Mouse (Mus musculus): Measurements from ENCODE around the gene Coq10b. TPM values are rescaled to one million over a fixed set of nuclear protein-coding genes. Genes with fewer than 3 reads are reported as not detected.

Coq10b gene
- total and polyA plus RNA-seq, 3 experiments = 4.7 to 50.3 (median 48.2) TPM

- Histone ChIP-seq H3K4me3 (ENCODE audit: low read depth, low read length) (peak within 1 kb of the TSS; percentile 91), H3K36me3 (replicated peaks) (peaks cover 15% of the 10 kb centered on the region), H3K9me3 (replicated peaks) (no peaks in the 10 kb centered on the region), H3K27me3 (ENCODE audit: insufficient read depth, low read length) (no peaks in the 10 kb centered on the region), H3K4me1 (ENCODE audit: insufficient read depth, low read depth, low read length) (peaks cover 63% of the 10 kb centered on the region)
- TF ChIP-seq TAL1 (conservative IDR thresholded peaks at IDR 0.05; ENCODE audit: low read depth, low read length) (no peak), GATA1 (IDR thresholded peaks at IDR 0.05; ENCODE audit: borderline replicate concordance, low read length) (no peak), CTCF (IDR thresholded peaks at IDR 0.05; ENCODE audit: low read depth, low read length) (no peak), GATA2 (IDR thresholded peaks at IDR 0.05; ENCODE audit: borderline replicate concordance, low read depth, low read length) (no peak), POLR2AphosphoS5 (IDR thresholded peaks at IDR 0.05; ENCODE audit: insufficient replicate concordance, low read depth, low read length) (peak; percentile 80; the same call in 1 of the 2 replicates)
- peak; percentile 91 for DNase-seq (ENCODE audit: low spot score)
- peak; percentile 76 for ATAC-seq (ENCODE audit: extremely low read depth, insufficient number of reproducible peaks, low FRiP score, poor library complexity, severe bottlenecking)
Measured at GRCm38 (mm10) chr1:55027253-55027801, 25.2 kb upstream of the Coq10b start, which contains the start of gene Sf3b1. Gene Sf3b1, minus strand, starts transcription at chr1:55027481.

GRCm38 (mm10) chr1:55027966-55028365 lies 24.6 kb upstream of the Coq10b start:
- no peak for ATAC-seq (ENCODE audit: extremely low read depth, insufficient number of reproducible peaks, low FRiP score, poor library complexity, severe bottlenecking)
- H3K27me3 ChIP-seq (ENCODE audit: insufficient read depth, low read length) = no peaks in the 10 kb centered on the region
- H3K36me3 ChIP-seq (replicated peaks) = peaks cover 11% of the 10 kb centered on the region
- H3K9me3 ChIP-seq (replicated peaks) = no peaks in the 10 kb centered on the region
- TF ChIP-seq POLR2AphosphoS5 (IDR thresholded peaks at IDR 0.05; ENCODE audit: insufficient replicate concordance, low read depth, low read length) (no peak), GATA1 (IDR thresholded peaks at IDR 0.05; ENCODE audit: borderline replicate concordance, low read length) (no peak), CTCF (IDR thresholded peaks at IDR 0.05; ENCODE audit: low read depth, low read length) (no peak), GATA2 (IDR thresholded peaks at IDR 0.05; ENCODE audit: borderline replicate concordance, low read depth, low read length) (no peak), TAL1 (conservative IDR thresholded peaks at IDR 0.05; ENCODE audit: low read depth, low read length) (no peak)
- peaks cover 58% of the 10 kb centered on the region for H3K4me1 ChIP-seq (ENCODE audit: insufficient read depth, low read depth, low read length)
- DNase-seq (ENCODE audit: low spot score) = no peak
- peak overlapping the region; percentile 91 for H3K4me3 ChIP-seq (ENCODE audit: low read depth, low read length)

- Histone ChIP-seq H3K27me3 (ENCODE audit: insufficient read depth, low read length) (no peaks in the 10 kb centered on the region), H3K9me3 (replicated peaks) (no peaks in the 10 kb centered on the region), H3K4me1 (ENCODE audit: insufficient read depth, low read depth, low read length) (peaks cover 53% of the 10 kb centered on the region), H3K36me3 (replicated peaks) (peaks cover 6% of the 10 kb centered on the region), H3K4me3 (ENCODE audit: low read depth, low read length) (peak overlapping the region; percentile 67)
- ATAC-seq (ENCODE audit: extremely low read depth, insufficient number of reproducible peaks, low FRiP score, poor library complexity, severe bottlenecking) (peak; percentile 70), DNase-seq (ENCODE audit: low spot score) (peak; percentile 68)
- TF ChIP-seq GATA2 (IDR thresholded peaks at IDR 0.05; ENCODE audit: borderline replicate concordance, low read depth, low read length) (no peak), GATA1 (IDR thresholded peaks at IDR 0.05; ENCODE audit: borderline replicate concordance, low read length) (no peak), TAL1 (conservative IDR thresholded peaks at IDR 0.05; ENCODE audit: low read depth, low read length) (no peak), POLR2AphosphoS5 (IDR thresholded peaks at IDR 0.05; ENCODE audit: insufficient replicate concordance, low read depth, low read length) (no peak), CTCF (IDR thresholded peaks at IDR 0.05; ENCODE audit: low read depth, low read length) (no peak)
Measured at GRCm38 (mm10) chr1:55028512-55029249, 23.9 kb upstream of the Coq10b start.

- TF ChIP-seq GATA1 (IDR thresholded peaks at IDR 0.05; ENCODE audit: borderline replicate concordance, low read length) = no peak
- no peak for TF ChIP-seq CTCF (IDR thresholded peaks at IDR 0.05; ENCODE audit: low read depth, low read length)
- no peak for TF ChIP-seq TAL1 (conservative IDR thresholded peaks at IDR 0.05; ENCODE audit: low read depth, low read length)
- no peak for TF ChIP-seq POLR2AphosphoS5 (IDR thresholded peaks at IDR 0.05; ENCODE audit: insufficient replicate concordance, low read depth, low read length)
- no peak for TF ChIP-seq GATA2 (IDR thresholded peaks at IDR 0.05; ENCODE audit: borderline replicate concordance, low read depth, low read length)
- Histone ChIP-seq H3K36me3 (replicated peaks) (peaks cover 4% of the 10 kb centered on the region), H3K4me3 (ENCODE audit: low read depth, low read length) (peak overlapping the region; percentile 67), H3K4me1 (ENCODE audit: insufficient read depth, low read depth, low read length) (peaks cover 46% of the 10 kb centered on the region), H3K9me3 (replicated peaks) (no peaks in the 10 kb centered on the region), H3K27me3 (ENCODE audit: insufficient read depth, low read length) (no peaks in the 10 kb centered on the region)
- DNase-seq (ENCODE audit: low spot score) = no peak
- ATAC-seq (ENCODE audit: extremely low read depth, insufficient number of reproducible peaks, low FRiP score, poor library complexity, severe bottlenecking) = no peak
Measured at GRCm38 (mm10) chr1:55029446-55029845, 23.1 kb upstream of the Coq10b start.

- H3K36me3 ChIP-seq (replicated peaks) = no peaks in the 10 kb centered on the region
- ATAC-seq (ENCODE audit: extremely low read depth, insufficient number of reproducible peaks, low FRiP score, poor library complexity, severe bottlenecking) (no peak), DNase-seq (ENCODE audit: low spot score) (no peak)
- no peaks in the 10 kb centered on the region for H3K27me3 ChIP-seq (ENCODE audit: insufficient read depth, low read length)
- H3K4me1 ChIP-seq (ENCODE audit: insufficient read depth, low read depth, low read length) = peaks cover 40% of the 10 kb centered on the region
- no peaks in the 10 kb centered on the region for H3K9me3 ChIP-seq (replicated peaks)
- TF ChIP-seq TAL1 (conservative IDR thresholded peaks at IDR 0.05; ENCODE audit: low read depth, low read length) = no peak
- no peak overlapping the region for H3K4me3 ChIP-seq (ENCODE audit: low read depth, low read length)
Measured at GRCm38 (mm10) chr1:55031026-55031779, 21.4 kb upstream of the Coq10b start.

- Histone ChIP-seq H3K4me1 (ENCODE audit: insufficient read depth, low read depth, low read length) (0 out of 2 replicates have a peak, but pooled peaks cover 3% of the 10 kb centered on the region), H3K4me3 (ENCODE audit: low read depth, low read length) (no peak overlapping the region), H3K9me3 (replicated peaks) (peaks cover 18% of the 10 kb centered on the region), H3K27me3 (ENCODE audit: insufficient read depth, low read length) (peaks cover 21% of the 10 kb centered on the region), H3K36me3 (replicated peaks) (no peaks in the 10 kb centered on the region)
- DNase-seq (ENCODE audit: low spot score) (no peak), ATAC-seq (ENCODE audit: extremely low read depth, insufficient number of reproducible peaks, low FRiP score, poor library complexity, severe bottlenecking) (no peak)
- TF ChIP-seq GATA2 (IDR thresholded peaks at IDR 0.05; ENCODE audit: borderline replicate concordance, low read depth, low read length) = no peak
- TF ChIP-seq TAL1 (conservative IDR thresholded peaks at IDR 0.05; ENCODE audit: low read depth, low read length) = no peak
- no peak for TF ChIP-seq GATA1 (IDR thresholded peaks at IDR 0.05; ENCODE audit: borderline replicate concordance, low read length)
- no peak for TF ChIP-seq POLR2AphosphoS5 (IDR thresholded peaks at IDR 0.05; ENCODE audit: insufficient replicate concordance, low read depth, low read length)
- no peak for TF ChIP-seq CTCF (IDR thresholded peaks at IDR 0.05; ENCODE audit: low read depth, low read length)
Measured at GRCm38 (mm10) chr1:55039944-55040343, 12.6 kb upstream of the Coq10b start.
